Mouse (Mus musculus): ENCODE results near the gene Mavs. TPM values are rescaled to one million over a fixed set of nuclear protein-coding genes. Genes with fewer than 3 reads are reported as not detected.

The Mavs gene
- polyA plus RNA-seq, 1 experiment = 47.6 TPM

- no peaks in the 10 kb centered on the region for H3K27me3 ChIP-seq (ENCODE audit: control insufficient read depth, insufficient read depth, low read length)
- H3K36me3 ChIP-seq (ENCODE audit: control insufficient read depth, insufficient read depth, low read length) = peaks cover 4% of the 10 kb centered on the region; the same call in 1 of the 2 replicates
- H3K4me3 ChIP-seq (ENCODE audit: extremely low read depth, insufficient read depth, insufficient read length) = peak overlapping the region; percentile 63
- 55% methylated on average over 9 of the region's 9 CpGs for WGBS
- no peak overlapping the region for H3K27ac ChIP-seq (ENCODE audit: insufficient read depth, low read length)
- TF ChIP-seq CTCF (IDR thresholded peaks at IDR 0.05; ENCODE audit: extremely low read depth, insufficient read depth, insufficient read length, insufficient replicate concordance) (no peak), POLR2A (IDR thresholded peaks at IDR 0.05; ENCODE audit: low read depth, low read length) (no peak)
- peaks cover 3% of the 10 kb centered on the region; the same call in 1 of the 2 replicates for H3K4me1 ChIP-seq (ENCODE audit: control insufficient read depth, insufficient read depth, insufficient read length)
- DNase-seq (ENCODE audit: low read depth in 1 of 2, low spot score in 2 of 2) = no peak
These were observed 22.7 kb upstream of the Mavs start for GRCm38 (mm10) chr2:131211026-131211615.

GRCm38 (mm10) chr2:131213773-131214172, 20.1 kb upstream of the Mavs start:
- H3K4me1 ChIP-seq (ENCODE audit: control insufficient read depth, insufficient read depth, insufficient read length) = peaks cover 3% of the 10 kb centered on the region; the same call in 1 of the 2 replicates
- DNase-seq (ENCODE audit: low read depth in 1 of 2, low spot score in 2 of 2) = no peak
- peaks cover 4% of the 10 kb centered on the region; the same call in 1 of the 2 replicates for H3K36me3 ChIP-seq (ENCODE audit: control insufficient read depth, insufficient read depth, low read length)
- H3K27me3 ChIP-seq (ENCODE audit: control insufficient read depth, insufficient read depth, low read length) = no peaks in the 10 kb centered on the region
- 84% methylated on average over 7 of the region's 7 CpGs for WGBS
- peak overlapping the region; percentile 27; the same call in 1 of the 2 replicates for H3K27ac ChIP-seq (ENCODE audit: insufficient read depth, low read length)
- no peak overlapping the region for H3K4me3 ChIP-seq (ENCODE audit: extremely low read depth, insufficient read depth, insufficient read length)
- TF ChIP-seq POLR2A (IDR thresholded peaks at IDR 0.05; ENCODE audit: low read depth, low read length) (no peak), CTCF (IDR thresholded peaks at IDR 0.05; ENCODE audit: extremely low read depth, insufficient read depth, insufficient read length, insufficient replicate concordance) (no peak)

DNA sequence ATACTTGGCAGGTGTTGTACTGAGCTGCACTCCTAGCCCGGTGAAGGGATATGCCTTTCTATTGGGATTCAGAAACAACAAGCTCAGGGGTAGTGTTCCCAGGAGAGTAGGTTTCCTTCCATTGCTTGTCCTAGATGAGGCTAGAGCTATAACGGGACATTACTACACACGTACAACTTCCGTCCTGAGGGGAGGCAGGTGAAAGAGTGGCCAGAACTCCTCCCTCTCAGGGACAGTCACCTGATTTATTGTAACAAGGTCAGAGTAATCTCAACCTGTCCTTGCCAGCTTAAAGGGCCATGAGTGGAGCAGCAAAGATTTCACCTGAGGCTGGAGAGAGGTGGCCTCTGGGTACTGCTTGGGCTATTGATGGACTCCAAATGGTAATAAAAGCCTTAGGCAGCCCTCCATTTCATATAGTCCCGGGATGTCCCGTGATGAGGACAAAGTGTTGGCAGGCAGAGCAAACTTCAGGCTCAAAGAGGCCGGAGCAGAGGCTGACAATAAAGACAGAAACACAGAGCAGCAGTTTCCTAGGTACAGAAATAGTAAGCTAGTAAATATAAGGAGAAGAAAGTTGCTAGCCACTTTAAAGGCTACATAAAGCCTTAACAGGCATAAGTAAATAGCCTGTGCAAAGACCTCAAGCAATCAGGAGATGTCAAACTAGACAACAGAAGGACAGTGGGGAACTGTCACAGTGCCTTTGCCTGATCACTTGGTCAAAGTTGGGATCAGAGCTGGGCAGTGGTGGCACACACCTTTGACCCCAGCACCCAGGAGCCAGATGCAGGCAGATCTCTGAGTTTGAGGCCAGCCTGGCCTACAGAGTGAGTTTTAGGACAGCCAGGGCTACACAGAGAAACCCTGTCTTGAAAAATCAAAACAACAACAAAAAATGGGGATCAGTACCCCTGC, 17.7 kb upstream of the Mavs start:
- Histone ChIP-seq H3K4me1 (ENCODE audit: control insufficient read depth, insufficient read depth, insufficient read length) (peaks cover under 1% of the 10 kb centered on the region; the same call in 1 of the 2 replicates), H3K27me3 (ENCODE audit: control insufficient read depth, insufficient read depth, low read length) (no peaks in the 10 kb centered on the region), H3K36me3 (ENCODE audit: control insufficient read depth, insufficient read depth, low read length) (peaks cover 4% of the 10 kb centered on the region; the same call in 1 of the 2 replicates), H3K4me3 (ENCODE audit: extremely low read depth, insufficient read depth, insufficient read length) (no peak overlapping the region), H3K27ac (ENCODE audit: insufficient read depth, low read length) (no peak overlapping the region)
- 88% methylated on average over 7 of the region's 7 CpGs for WGBS
- no peak for DNase-seq (ENCODE audit: low read depth in 1 of 2, low spot score in 2 of 2)
- no peak for TF ChIP-seq POLR2A (IDR thresholded peaks at IDR 0.05; ENCODE audit: low read depth, low read length)
- no peak for TF ChIP-seq CTCF (IDR thresholded peaks at IDR 0.05; ENCODE audit: extremely low read depth, insufficient read depth, insufficient read length, insufficient replicate concordance)

GRCm38 (mm10) chr2:131220030-131220429, 13.8 kb upstream of the Mavs start:
- no peak overlapping the region for H3K4me3 ChIP-seq (ENCODE audit: extremely low read depth, insufficient read depth, insufficient read length)
- H3K4me1 ChIP-seq (ENCODE audit: control insufficient read depth, insufficient read depth, insufficient read length) = no peaks in the 10 kb centered on the region
- no peaks in the 10 kb centered on the region for H3K36me3 ChIP-seq (ENCODE audit: control insufficient read depth, insufficient read depth, low read length)
- no peaks in the 10 kb centered on the region for H3K27me3 ChIP-seq (ENCODE audit: control insufficient read depth, insufficient read depth, low read length)
- DNase-seq (ENCODE audit: low read depth in 1 of 2, low spot score in 2 of 2) = no peak
- WGBS = 83% methylated on average over 4 of the region's 4 CpGs
- H3K27ac ChIP-seq (ENCODE audit: insufficient read depth, low read length) = no peak overlapping the region
- no peak for TF ChIP-seq POLR2A (IDR thresholded peaks at IDR 0.05; ENCODE audit: low read depth, low read length)
- no peak for TF ChIP-seq CTCF (IDR thresholded peaks at IDR 0.05; ENCODE audit: extremely low read depth, insufficient read depth, insufficient read length, insufficient replicate concordance)

DNA sequence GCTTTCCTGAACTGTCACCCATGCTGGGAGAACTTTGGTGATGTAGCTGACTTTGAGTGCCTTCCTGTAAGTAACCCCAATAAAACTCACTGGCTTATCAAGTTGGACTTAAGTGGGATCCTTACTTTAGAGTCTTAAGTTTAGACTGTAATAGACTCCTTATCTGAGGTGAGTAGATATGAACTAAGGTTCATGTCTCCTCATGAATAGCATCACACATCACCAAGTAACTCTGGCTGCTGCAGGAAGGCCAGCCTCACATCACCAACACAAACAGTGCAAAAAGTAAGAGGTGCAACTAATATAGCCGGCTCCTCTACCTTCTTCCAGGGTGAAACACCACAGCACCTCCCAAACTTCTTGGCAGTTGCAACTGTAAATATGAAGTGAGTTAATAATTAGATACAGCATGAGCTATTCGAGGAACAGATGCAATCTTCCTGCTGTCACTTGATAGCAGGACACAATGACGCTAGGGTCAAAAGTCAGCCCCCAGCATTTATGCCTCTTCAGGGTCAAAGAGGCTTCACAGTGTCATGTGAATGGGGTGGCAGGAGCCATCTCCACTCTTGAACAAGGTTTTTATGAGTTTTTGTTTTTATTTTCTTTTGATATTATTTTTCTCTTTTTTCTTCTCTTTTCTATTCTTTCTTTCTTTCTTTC, 11.9 kb upstream of the Mavs start:
- DNase-seq (ENCODE audit: low read depth in 1 of 2, low spot score in 2 of 2) = no peak
- no peaks in the 10 kb centered on the region for H3K27me3 ChIP-seq (ENCODE audit: control insufficient read depth, insufficient read depth, low read length)
- WGBS = 78% methylated on average over 3 of the region's 3 CpGs
- no peak for TF ChIP-seq POLR2A (IDR thresholded peaks at IDR 0.05; ENCODE audit: low read depth, low read length)
- no peak for TF ChIP-seq CTCF (IDR thresholded peaks at IDR 0.05; ENCODE audit: extremely low read depth, insufficient read depth, insufficient read length, insufficient replicate concordance)
- H3K4me1 ChIP-seq (ENCODE audit: control insufficient read depth, insufficient read depth, insufficient read length) = no peaks in the 10 kb centered on the region
- no peak overlapping the region for H3K4me3 ChIP-seq (ENCODE audit: extremely low read depth, insufficient read depth, insufficient read length)
- H3K36me3 ChIP-seq (ENCODE audit: control insufficient read depth, insufficient read depth, low read length) = no peaks in the 10 kb centered on the region
- H3K27ac ChIP-seq (ENCODE audit: insufficient read depth, low read length) = no peak overlapping the region

- TF ChIP-seq POLR2A (IDR thresholded peaks at IDR 0.05; ENCODE audit: low read depth, low read length) = no peak
- TF ChIP-seq CTCF (IDR thresholded peaks at IDR 0.05; ENCODE audit: extremely low read depth, insufficient read depth, insufficient read length, insufficient replicate concordance) = no peak
- H3K4me3 ChIP-seq (ENCODE audit: extremely low read depth, insufficient read depth, insufficient read length) = no peak overlapping the region
- DNase-seq (ENCODE audit: low read depth in 1 of 2, low spot score in 2 of 2) = no peak
- no peaks in the 10 kb centered on the region for H3K4me1 ChIP-seq (ENCODE audit: control insufficient read depth, insufficient read depth, insufficient read length)
- 56% methylated on average over 5 of the region's 5 CpGs for WGBS
- no peak overlapping the region for H3K27ac ChIP-seq (ENCODE audit: insufficient read depth, low read length)
- no peaks in the 10 kb centered on the region for H3K36me3 ChIP-seq (ENCODE audit: control insufficient read depth, insufficient read depth, low read length)
- H3K27me3 ChIP-seq (ENCODE audit: control insufficient read depth, insufficient read depth, low read length) = no peaks in the 10 kb centered on the region
These were observed 11.3 kb upstream of the Mavs start for GRCm38 (mm10) chr2:131222562-131222961.
